Mouse (Mus musculus): Measurements from ENCODE around the gene Btbd35f26.
A peak's percentile ranks its signal among the peaks of the same experiment; 100 is the strongest.
"Not testable (repeated sequence)": the region's sequence is repeated elsewhere in the genome, so short reads cannot be mapped to it uniquely, and the experiment has no call there.

Btbd35f26 gene

DNA sequence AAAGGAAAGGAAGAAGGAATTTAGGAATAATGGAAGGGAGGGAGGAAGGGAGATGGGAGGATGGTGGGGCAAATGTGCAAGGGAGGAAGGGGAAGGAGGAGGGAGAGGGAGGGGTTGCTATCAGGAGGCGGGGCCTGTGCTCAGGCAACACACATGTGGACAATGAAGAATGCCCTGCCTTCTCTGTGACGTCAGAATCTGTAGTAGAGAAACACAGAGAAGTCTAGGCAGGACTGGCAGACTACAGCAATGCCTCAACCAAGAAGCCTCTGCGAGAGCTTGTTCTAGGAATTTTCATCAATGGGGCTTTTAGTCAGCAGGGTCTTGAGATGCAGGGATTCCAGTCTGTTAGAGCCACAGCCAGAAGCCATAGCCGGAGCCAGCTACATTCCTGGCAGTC is at the start of gene Btbd35f26:
Btbd35f26 (plus strand) TSS at position 301 of the 400 bp plus-strand sequence.
- DNase-seq (ENCODE audit: low spot score in 2 of 2) = not testable (repeated sequence)

DNA sequence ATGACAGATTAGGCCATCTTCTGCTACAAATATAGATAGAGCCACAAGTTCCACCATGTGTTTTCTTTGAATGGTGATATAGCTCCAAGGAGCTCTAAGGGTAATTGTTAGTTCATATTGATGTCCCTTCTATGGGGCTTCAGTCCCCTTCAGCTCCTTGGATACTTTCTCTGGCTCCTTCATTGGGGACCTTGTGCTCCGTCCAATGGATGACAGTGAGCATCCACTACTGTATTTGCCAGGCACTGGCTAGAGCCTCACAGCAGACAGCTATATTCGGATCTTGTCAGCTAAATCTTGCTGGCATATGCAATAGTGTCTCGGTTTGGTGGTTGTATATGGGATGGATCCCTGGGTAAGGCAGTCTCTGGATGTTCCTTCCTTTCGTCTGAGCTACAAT is 5.7 kb downstream of the Btbd35f26 start:
- peak in 1 of 2 experiments; percentile 2 for DNase-seq (ENCODE audit: low spot score in 2 of 2)

- not testable (repeated sequence) for DNase-seq (ENCODE audit: low spot score in 2 of 2)
Measured at GRCm38 (mm10) chrX:31383818-31384217, 47.6 kb downstream of the Btbd35f26 start, which contains the start of gene Btbd35f19. Gene Btbd35f19 (minus strand): TSS chrX:31383918.
